Mouse (Mus musculus) lung, embryonic 14.5 days (tissue): ENCODE results near the gene B3galt1. TPM values are rescaled to one million over a fixed set of nuclear protein-coding genes. Genes with fewer than 3 reads are reported as not detected.

Source experiments
- ATAC-seq: fragments of 200-750 bp; cut with Nextera tagmentation; 2 replicates; pipeline ENCODE4 v1.8.0; 2017; ENCODE audit warnings: mild to moderate bottlenecking, moderate TSS enrichment, moderate library complexity; ENCODE audit not compliant: insufficient read depth
- DNase-seq: peaks from one replicate; pipeline ENCODE4 v3.0.0-alpha.2; 2015
- H3K27ac ChIP-seq: fragments of 300-500 bp; sonication (generic); 2 replicates; pipeline ENCODE4 v1.5.1; 2014; ENCODE audit warnings: low read depth, mild to moderate bottlenecking, moderate library complexity
- H3K27me3 ChIP-seq: fragments of 300-500 bp; sonication (generic); 2 replicates; pipeline ENCODE4 v1.6.1; 2014; ENCODE audit warnings: low read length, control low read depth; ENCODE audit not compliant: insufficient read depth
- H3K36me3 ChIP-seq: fragments of 300-500 bp; sonication (generic); 2 replicates; pipeline ENCODE4 v1.6.1; 2014; ENCODE audit warnings: control low read depth; ENCODE audit not compliant: insufficient read depth
- H3K4me1 ChIP-seq: fragments of 300-500 bp; sonication (generic); 2 replicates; pipeline ENCODE4 v1.6.1; 2014; ENCODE audit warnings: antibody characterized with exemption, control low read depth; ENCODE audit not compliant: insufficient read depth
- H3K4me2 ChIP-seq: fragments of 300-500 bp; sonication (generic); 2 replicates; pipeline ENCODE4 v1.6.1; 2014; ENCODE audit warnings: mild to moderate bottlenecking
- H3K4me3 ChIP-seq: fragments of 300-500 bp; sonication (generic); 2 replicates; pipeline ENCODE4 v1.5.1; 2014; ENCODE audit warnings: low read depth, low read length
- H3K9ac ChIP-seq: fragments of 300-500 bp; sonication (generic); 2 replicates; pipeline ENCODE4 v1.6.1; 2014
- H3K9me3 ChIP-seq: fragments of 300-500 bp; sonication (generic); 2 replicates; pipeline ENCODE4 v1.6.1; 2016; ENCODE audit warnings: low read depth, low read length, control low read depth
- CTCF ChIP-seq: IDR thresholded peaks from 2 replicates; pipeline ENCODE4 v1.5.1; 2016; ENCODE audit warnings: antibody characterized with exemption, low read depth
- WGBS: fragments of 180-500 bp; shearing (Covaris S2); extraction: QIAGEN DNeasy Blood & Tissue Kit; methylation state at CpG from one replicate; pipeline ENCODE4 v1.1.7; 2014; 5-methylcytosine and 5-hydroxymethylcytosine counted together
- polyA plus RNA-seq: library from polyadenylated mRNA; unstranded; fragments of >200 nt; fragmentation: Nextera tagmentation; extraction: Ambion mirVana; gene quantifications from 2 replicates; pipeline ENCODE4 v1.2.1, GENCODE M21; 2014

The B3galt1 gene
- polyA plus RNA-seq, 1 experiment from 2014 or later = 3.4 TPM

GRCm38 (mm10) chr2:67931994-67932393 is 366.3 kb downstream of the B3galt1 start:
- Histone ChIP-seq H3K36me3 (no peaks in the 10 kb centered on the region), H3K27me3 (no peaks in the 10 kb centered on the region), H3K9ac (no peak overlapping the region), H3K27ac (no peak overlapping the region), H3K4me2 (no peak overlapping the region), H3K4me3 (no peak overlapping the region), H3K4me1 (no peaks in the 10 kb centered on the region), H3K9me3 (no peaks in the 10 kb centered on the region)
- 74% methylated on average over 3 of the region's 3 CpGs for WGBS
- no peak for DNase-seq
- no peak for TF ChIP-seq CTCF
- ATAC-seq = no peak

- Histone ChIP-seq H3K36me3 (no peaks in the 10 kb centered on the region), H3K9me3 (no peaks in the 10 kb centered on the region), H3K4me3 (no peak overlapping the region), H3K27me3 (no peaks in the 10 kb centered on the region), H3K4me1 (no peaks in the 10 kb centered on the region), H3K9ac (no peak overlapping the region), H3K4me2 (no peak overlapping the region), H3K27ac (no peak overlapping the region)
- no peak for TF ChIP-seq CTCF
- ATAC-seq (peak; percentile 71; the same call in 1 of the 2 replicates), DNase-seq (no peak)
- 56% methylated on average over 3 of the region's 3 CpGs for WGBS
Measured at GRCm38 (mm10) chr2:67948408-67948807, 382.7 kb downstream of the B3galt1 start.

- Histone ChIP-seq H3K9ac (no peak overlapping the region), H3K36me3 (no peaks in the 10 kb centered on the region), H3K4me1 (no peaks in the 10 kb centered on the region), H3K27ac (no peak overlapping the region), H3K27me3 (no peaks in the 10 kb centered on the region), H3K4me3 (no peak overlapping the region), H3K9me3 (no peaks in the 10 kb centered on the region), H3K4me2 (no peak overlapping the region)
- TF ChIP-seq CTCF = no peak
- DNase-seq = no peak
- no peak for ATAC-seq
- WGBS = 85% methylated on average over 4 of the region's 4 CpGs
Measured at GRCm38 (mm10) chr2:67956182-67956581, 390.5 kb downstream of the B3galt1 start.

DNA sequence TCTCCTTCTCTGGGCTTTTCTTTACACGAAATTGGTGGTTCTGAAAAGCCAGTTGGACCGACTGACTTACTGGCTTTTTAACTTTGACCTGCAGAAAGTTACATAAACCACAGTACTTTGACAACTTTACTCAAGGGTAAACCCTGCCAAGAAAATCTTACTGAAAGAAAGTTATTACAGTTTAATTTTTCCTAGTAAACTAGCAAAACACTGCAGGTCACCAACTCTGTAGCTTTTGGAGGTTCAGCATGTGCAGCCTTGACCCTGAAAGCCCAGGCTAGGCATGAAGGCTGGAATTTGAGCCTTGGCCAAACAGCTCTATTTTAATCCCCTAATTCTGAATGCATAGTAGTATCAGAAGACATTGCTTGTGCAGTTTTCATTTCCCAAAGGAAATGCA is 391.9 kb downstream of the B3galt1 start:
- 65% methylated on average over 2 of the region's 2 CpGs for WGBS
- Histone ChIP-seq H3K4me1 (no peaks in the 10 kb centered on the region), H3K36me3 (no peaks in the 10 kb centered on the region), H3K4me3 (no peak overlapping the region), H3K27me3 (no peaks in the 10 kb centered on the region), H3K27ac (no peak overlapping the region), H3K9ac (no peak overlapping the region), H3K9me3 (no peaks in the 10 kb centered on the region), H3K4me2 (no peak overlapping the region)
- no peak for TF ChIP-seq CTCF
- DNase-seq = no peak
- no peak for ATAC-seq

DNA sequence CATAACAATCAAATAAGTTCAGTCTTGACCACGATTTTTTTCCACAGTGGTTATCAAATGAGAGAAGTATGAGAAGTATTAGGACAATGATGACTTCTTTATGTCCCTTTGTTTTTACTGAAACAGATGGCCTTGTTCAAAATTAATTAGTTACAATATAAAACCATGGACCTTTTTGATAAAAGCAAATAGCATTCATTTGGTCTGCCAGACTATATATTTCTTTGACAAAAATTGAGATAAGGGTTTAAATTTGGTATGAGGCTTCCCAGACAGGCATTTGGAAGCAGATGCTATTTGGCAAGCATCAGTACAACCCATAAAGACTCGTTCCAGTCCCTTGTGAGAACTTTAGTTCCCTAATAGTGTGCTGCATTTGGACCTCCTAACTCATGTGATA is 395.0 kb downstream of the B3galt1 start:
- Histone ChIP-seq H3K27ac (no peak overlapping the region), H3K9ac (no peak overlapping the region), H3K9me3 (no peaks in the 10 kb centered on the region), H3K4me3 (no peak overlapping the region), H3K4me2 (no peak overlapping the region), H3K27me3 (no peaks in the 10 kb centered on the region), H3K4me1 (no peaks in the 10 kb centered on the region), H3K36me3 (no peaks in the 10 kb centered on the region)
- 38% methylated on average over 2 of the region's 2 CpGs for WGBS
- TF ChIP-seq CTCF = no peak
- DNase-seq = no peak
- no peak for ATAC-seq

- Histone ChIP-seq H3K4me2 (no peak overlapping the region), H3K27ac (no peak overlapping the region), H3K27me3 (no peaks in the 10 kb centered on the region), H3K36me3 (no peaks in the 10 kb centered on the region), H3K9ac (no peak overlapping the region), H3K4me1 (no peaks in the 10 kb centered on the region), H3K4me3 (no peak overlapping the region), H3K9me3 (no peaks in the 10 kb centered on the region)
- DNase-seq = no peak
- ATAC-seq = no peak
- no peak for TF ChIP-seq CTCF
Measured at GRCm38 (mm10) chr2:67968812-67969211, 403.1 kb downstream of the B3galt1 start.

DNA sequence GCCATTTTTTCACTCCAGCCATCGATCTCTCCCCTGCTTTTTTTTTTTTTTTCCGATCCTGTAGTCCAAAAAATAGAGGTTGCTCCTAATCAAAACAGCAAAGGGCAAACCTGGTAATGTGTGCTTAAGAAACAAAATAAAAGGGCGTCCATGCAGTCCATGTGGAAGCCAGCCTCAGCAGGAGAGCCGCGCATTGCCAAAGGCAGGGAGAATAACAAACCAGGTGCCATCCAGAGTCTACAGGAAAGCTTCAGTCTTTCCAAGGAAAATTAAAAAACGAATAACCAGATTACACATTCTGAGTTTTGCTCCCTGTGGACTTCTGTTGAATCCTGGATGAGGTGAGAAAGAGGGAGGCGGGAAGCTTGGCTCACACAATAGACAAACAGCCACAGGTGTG is 405.4 kb downstream of the B3galt1 start:
- Histone ChIP-seq H3K9ac (no peak overlapping the region), H3K4me1 (no peaks in the 10 kb centered on the region), H3K27me3 (no peaks in the 10 kb centered on the region), H3K4me2 (no peak overlapping the region), H3K27ac (no peak overlapping the region), H3K4me3 (no peak overlapping the region), H3K9me3 (no peaks in the 10 kb centered on the region), H3K36me3 (no peaks in the 10 kb centered on the region)
- WGBS = 70% methylated on average over 7 of the region's 7 CpGs
- no peak for TF ChIP-seq CTCF
- no peak for ATAC-seq
- DNase-seq = no peak

DNA sequence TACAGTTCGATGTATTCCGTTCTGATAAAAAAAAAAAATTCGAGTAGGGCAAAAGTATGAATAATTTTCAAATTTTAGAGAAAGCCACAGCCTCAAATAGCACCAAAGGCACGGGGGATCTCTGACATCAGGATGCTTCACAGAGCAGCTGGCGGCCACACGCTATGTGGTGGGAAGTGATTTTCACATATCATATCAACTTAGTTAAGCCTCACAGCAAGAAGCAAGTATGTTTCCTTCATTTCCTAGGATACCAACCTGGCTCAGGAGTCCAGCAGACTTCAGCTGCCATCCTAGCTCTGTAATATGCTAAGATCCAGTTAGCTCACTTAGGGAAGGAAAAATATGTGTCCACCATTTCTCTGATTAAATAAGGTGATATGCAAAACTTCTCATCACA is 405.9 kb downstream of the B3galt1 start:
- Histone ChIP-seq H3K36me3 (no peaks in the 10 kb centered on the region), H3K9me3 (no peaks in the 10 kb centered on the region), H3K9ac (no peak overlapping the region), H3K27me3 (no peaks in the 10 kb centered on the region), H3K4me1 (no peaks in the 10 kb centered on the region), H3K4me3 (no peak overlapping the region), H3K4me2 (no peak overlapping the region), H3K27ac (no peak overlapping the region)
- ATAC-seq (no peak), DNase-seq (no peak)
- TF ChIP-seq CTCF = no peak
- WGBS = 68% methylated on average over 6 of the region's 6 CpGs
